Mouse (Mus musculus) intestine, embryonic 14.5 days (tissue): ENCODE data around the gene Ntrk1. TPM values are rescaled to one million over a fixed set of nuclear protein-coding genes. Genes with fewer than 3 reads are reported as not detected.

Experiments
- ATAC-seq: fragments of 200-750 bp; cut with Nextera tagmentation; replicated peaks from 2 replicates; pipeline ENCODE4 v1.8.0; 2017; ENCODE audit warnings: low read depth, moderate number of reproducible peaks, moderate TSS enrichment, moderate library complexity; ENCODE audit not compliant: low FRiP score, low TSS enrichment
- DNase-seq: peaks from one replicate; pipeline ENCODE4 v3.0.0-alpha.2; 2018; ENCODE audit warnings: low spot score
- H3K27ac ChIP-seq: fragments of 300-500 bp; sonication (generic); 2 replicates; pipeline ENCODE4 v1.5.1; 2014; ENCODE audit warnings: low read depth, mild to moderate bottlenecking, control low read depth
- H3K27me3 ChIP-seq: fragments of 300-500 bp; sonication (generic); replicated peaks from 2 replicates; pipeline ENCODE4 v1.6.1; 2014; ENCODE audit warnings: low read length, control low read depth; ENCODE audit not compliant: control insufficient read depth, insufficient read depth
- H3K36me3 ChIP-seq: fragments of 300-500 bp; sonication (generic); 2 replicates; pipeline ENCODE4 v1.6.1; 2014; ENCODE audit warnings: low read length, control low read depth; ENCODE audit not compliant: control insufficient read depth, insufficient read depth
- H3K4me1 ChIP-seq: fragments of 300-500 bp; sonication (generic); replicated peaks from 2 replicates; pipeline ENCODE4 v1.6.1; 2014; ENCODE audit warnings: low read length, control low read depth, mixed read lengths; ENCODE audit not compliant: control insufficient read depth, insufficient read depth
- H3K4me2 ChIP-seq: fragments of 300-500 bp; sonication (generic); 2 replicates; pipeline ENCODE4 v1.6.1; 2014; ENCODE audit warnings: low read length
- H3K4me3 ChIP-seq: fragments of 300-500 bp; sonication (generic); 2 replicates; pipeline ENCODE4 v1.5.1; 2014; ENCODE audit warnings: low read depth, low read length, control low read depth, mixed read lengths
- H3K9ac ChIP-seq: fragments of 300-500 bp; sonication (generic); 2 replicates; pipeline ENCODE4 v1.6.1; 2014; ENCODE audit warnings: mild to moderate bottlenecking, low read length
- H3K9me3 ChIP-seq: fragments of 300-500 bp; sonication (generic); 2 replicates; pipeline ENCODE4 v1.6.1; 2016; ENCODE audit warnings: low read length, control low read depth; ENCODE audit not compliant: control insufficient read depth
- WGBS: fragments of 180-500 bp; shearing (Covaris S2); extraction: QIAGEN DNeasy Blood & Tissue Kit; methylation state at CpG from one replicate; pipeline ENCODE4 v1.1.7; 2014; 5-methylcytosine and 5-hydroxymethylcytosine counted together
- polyA plus RNA-seq: library from polyadenylated mRNA; unstranded; fragments of >200 nt; fragmentation: Nextera tagmentation; extraction: Ambion mirVana; gene quantifications from 2 replicates; pipeline ENCODE4 v1.2.1, GENCODE M21; 2014

Gene Ntrk1
- polyA plus RNA-seq, 1 experiment from 2014 or later: 1.3 TPM

DNA sequence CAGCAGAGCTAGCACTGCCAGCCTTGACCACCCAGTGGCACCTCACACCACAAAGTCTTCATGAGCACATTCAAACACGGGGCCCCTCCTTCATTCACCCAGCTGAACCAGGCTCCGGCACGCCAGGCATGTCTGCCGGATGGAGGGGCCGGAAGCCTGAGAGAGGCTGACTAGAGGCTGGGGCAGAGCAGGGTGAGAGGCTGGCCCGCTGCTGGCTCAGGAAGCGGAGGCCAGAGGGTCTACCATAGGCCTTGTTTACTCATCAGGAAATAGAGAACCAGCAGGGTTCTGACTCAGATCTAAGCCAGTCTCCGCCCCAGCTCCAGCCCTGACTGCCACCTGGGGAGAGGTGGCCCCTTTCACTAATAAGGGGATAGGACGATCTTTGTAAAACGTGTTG, 29.9 kb downstream of the Ntrk1 start:
- Histone ChIP-seq H3K4me1 (peaks cover 50% of the 10 kb centered on the region), H3K4me3 (no peak overlapping the region), H3K36me3 (no peaks in the 10 kb centered on the region), H3K27me3 (no peaks in the 10 kb centered on the region), H3K27ac (peak overlapping the region; percentile 94), H3K9me3 (no peaks in the 10 kb centered on the region), H3K9ac (no peak overlapping the region; the same call in 1 of the 2 replicates), H3K4me2 (peak overlapping the region; percentile 49)
- WGBS: 24% methylated on average over 10 of the region's 10 CpGs
- ATAC-seq (no peak), DNase-seq (no peak)

DNA sequence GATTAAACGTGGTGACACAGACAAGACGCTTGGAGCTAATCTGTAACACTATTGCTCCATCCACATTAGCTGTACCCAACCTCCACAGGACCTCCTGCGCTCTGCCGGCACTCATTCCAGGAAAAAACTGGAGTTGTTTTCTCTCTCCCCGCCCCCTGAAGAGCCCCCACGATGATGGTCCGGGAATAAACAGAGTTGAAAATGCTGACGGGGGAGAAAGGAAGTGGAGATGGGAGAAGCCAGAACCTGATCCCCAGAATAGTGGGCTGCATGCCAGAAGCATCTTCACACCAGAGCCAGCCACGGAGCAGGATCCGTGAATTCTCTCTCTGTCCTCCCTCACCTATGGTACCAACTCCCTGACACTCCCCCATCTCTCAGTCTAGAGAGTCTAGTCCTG, 30.5 kb downstream of the Ntrk1 start:
- 18% methylated on average over 10 of the region's 10 CpGs for WGBS
- DNase-seq (no peak), ATAC-seq (0 out of 2 replicates have a peak, but pooled peaks have one; percentile 1)
- Histone ChIP-seq H3K9ac (0 out of 2 replicates have a peak overlapping the region, but pooled peaks have one; percentile 29), H3K9me3 (no peaks in the 10 kb centered on the region), H3K27ac (peak overlapping the region; percentile 94), H3K4me1 (peaks cover 50% of the 10 kb centered on the region), H3K4me2 (peak overlapping the region; percentile 49), H3K36me3 (no peaks in the 10 kb centered on the region), H3K27me3 (no peaks in the 10 kb centered on the region), H3K4me3 (peak overlapping the region; percentile 15)

DNA sequence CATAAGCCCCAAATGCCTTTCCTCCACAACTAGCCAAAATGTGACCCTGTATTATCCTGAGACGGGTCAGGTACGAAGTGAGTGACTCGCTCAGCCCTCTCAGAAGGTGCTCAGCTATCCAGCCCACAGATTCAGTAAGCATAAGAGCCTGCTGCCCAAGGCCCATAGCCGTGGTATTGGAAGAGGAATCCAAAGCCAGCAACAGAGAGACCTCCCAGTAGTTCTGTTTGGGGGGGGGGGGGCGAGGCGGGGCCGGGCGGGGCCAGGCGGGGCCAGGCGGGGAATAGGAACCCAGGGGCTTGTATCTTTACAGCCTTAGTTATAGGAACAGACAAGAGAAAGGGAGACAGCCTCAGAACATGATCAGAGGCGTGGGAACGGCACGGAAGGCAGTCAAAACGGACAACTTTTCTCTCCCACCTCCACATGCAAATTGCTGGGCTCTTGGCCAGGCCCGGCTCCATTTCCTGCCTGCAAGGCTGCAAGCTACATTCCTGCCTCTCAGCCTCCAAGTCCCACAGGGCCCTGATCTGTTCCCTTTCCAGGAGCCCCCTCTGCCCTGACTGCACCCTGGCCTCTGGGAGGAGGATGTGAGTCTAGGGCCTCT, 31.2 kb downstream of the Ntrk1 start:
- Histone ChIP-seq H3K4me3 (peak overlapping the region; percentile 15), H3K27me3 (no peaks in the 10 kb centered on the region), H3K4me1 (peaks cover 50% of the 10 kb centered on the region), H3K4me2 (peak overlapping the region; percentile 49), H3K27ac (peak overlapping the region; percentile 94), H3K36me3 (0 out of 2 replicates have a peak, but pooled peaks cover 5% of the 10 kb centered on the region), H3K9me3 (no peaks in the 10 kb centered on the region), H3K9ac (peak overlapping the region; percentile 29; the same call in 1 of the 2 replicates)
- ATAC-seq: peak; percentile 49
- 15% methylated on average over 15 of the region's 15 CpGs for WGBS
- DNase-seq: peak; percentile 88

DNA sequence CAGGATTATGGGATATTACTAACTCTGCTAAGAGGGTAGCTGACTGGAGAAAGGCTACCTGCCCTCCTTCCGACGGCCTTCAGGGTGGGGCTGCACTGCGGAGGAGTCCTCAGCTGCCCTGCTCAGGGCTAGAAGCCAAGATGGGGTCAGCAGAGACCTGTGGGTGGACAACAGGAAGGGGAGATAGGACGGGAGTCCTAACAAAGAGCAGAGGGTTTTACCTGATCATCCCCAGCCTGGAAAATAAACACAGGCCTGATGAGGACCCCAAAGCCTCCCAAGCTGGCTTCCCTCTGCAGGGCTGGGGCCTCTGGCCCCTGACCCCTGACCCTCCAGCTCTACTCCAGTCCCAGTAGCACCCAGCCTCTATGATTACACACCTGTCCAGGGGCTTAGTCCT, 31.8 kb downstream of the Ntrk1 start:
- Histone ChIP-seq H3K4me2 (peak overlapping the region; percentile 49), H3K9me3 (no peaks in the 10 kb centered on the region), H3K9ac (0 out of 2 replicates have a peak overlapping the region, but pooled peaks have one; percentile 29), H3K36me3 (0 out of 2 replicates have a peak, but pooled peaks cover 5% of the 10 kb centered on the region), H3K27ac (peak overlapping the region; percentile 94), H3K4me1 (peaks cover 50% of the 10 kb centered on the region), H3K27me3 (no peaks in the 10 kb centered on the region), H3K4me3 (0 out of 2 replicates have a peak overlapping the region, but pooled peaks have one; percentile 15)
- WGBS: 35% methylated on average over 4 of the region's 4 CpGs
- no peak for DNase-seq
- no peak for ATAC-seq

DNA sequence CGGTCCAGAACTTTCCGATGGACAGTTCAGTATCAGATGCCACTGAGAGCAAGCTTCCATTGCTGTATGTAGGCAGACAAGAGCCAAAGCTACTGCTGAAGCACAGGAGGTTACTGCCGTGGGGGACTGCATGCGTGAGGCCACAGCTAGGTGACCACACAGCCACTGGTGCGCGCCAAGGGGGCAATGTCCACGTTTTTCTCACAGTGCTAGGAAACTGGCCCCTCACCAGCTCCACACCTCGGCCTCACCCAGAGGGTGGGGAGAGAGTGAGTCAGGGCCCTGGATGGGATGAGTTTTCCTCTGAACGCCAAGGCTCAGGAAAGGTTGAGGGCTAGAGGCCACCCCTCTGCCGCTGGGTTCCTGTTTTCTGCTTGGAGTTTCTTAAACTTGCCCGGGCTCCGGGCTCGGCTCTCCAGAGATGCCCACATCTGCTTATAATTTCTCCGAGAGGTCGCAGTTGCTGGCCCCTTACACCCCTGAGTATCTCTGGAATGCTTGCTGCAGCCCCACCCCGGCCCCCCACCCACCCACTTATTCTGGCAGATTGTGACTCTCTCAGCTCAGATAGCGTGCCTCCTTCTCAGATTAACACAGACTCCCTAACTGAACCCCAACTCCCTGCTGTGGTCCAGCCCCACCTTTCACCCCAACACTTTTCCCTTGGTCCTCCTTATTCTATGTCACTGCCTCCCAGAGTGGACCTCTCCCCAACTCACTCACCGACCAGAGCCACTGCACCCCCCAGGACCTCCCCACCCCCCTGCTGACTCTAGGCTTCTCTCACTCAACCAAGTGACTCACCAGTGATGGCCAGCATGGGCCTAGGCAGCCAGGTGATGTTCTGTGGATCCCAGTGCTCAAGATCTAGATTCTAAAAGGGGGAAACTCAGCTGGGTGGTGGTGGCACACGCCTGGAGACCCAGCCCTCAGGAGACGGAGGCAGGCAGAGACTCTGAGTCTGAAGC, 33.3 kb downstream of the Ntrk1 start:
- Histone ChIP-seq H3K9me3 (no peaks in the 10 kb centered on the region), H3K4me1 (peaks cover 38% of the 10 kb centered on the region), H3K9ac (no peak overlapping the region), H3K4me3 (no peak overlapping the region), H3K27me3 (no peaks in the 10 kb centered on the region), H3K4me2 (no peak overlapping the region), H3K27ac (no peak overlapping the region), H3K36me3 (0 out of 2 replicates have a peak, but pooled peaks cover 5% of the 10 kb centered on the region)
- WGBS: 60% methylated on average over 20 of the region's 20 CpGs
- ATAC-seq: 0 out of 2 replicates have a peak, but pooled peaks have one; percentile 4
- no peak for DNase-seq

DNA sequence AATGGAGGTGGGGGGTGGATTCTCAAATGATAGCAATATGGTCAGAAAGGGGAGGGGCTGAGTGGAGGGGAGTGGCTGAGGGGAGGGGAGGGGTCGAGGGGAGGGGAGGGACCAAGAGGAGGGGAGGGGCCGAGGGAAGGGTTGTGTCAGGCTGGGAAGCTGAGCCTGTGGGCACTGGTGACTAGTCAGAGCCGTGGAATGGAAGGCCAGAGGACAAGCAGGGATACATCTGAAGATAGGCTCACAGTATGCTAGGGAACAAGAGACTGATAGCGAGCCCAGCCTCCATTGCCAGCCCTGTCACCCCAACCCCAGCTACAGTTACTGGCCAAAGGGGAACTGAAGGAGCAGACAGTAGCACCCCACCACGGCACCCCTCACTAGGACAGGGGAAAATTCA, 36.3 kb downstream of the Ntrk1 start:
- no peak overlapping the region for H3K4me3 ChIP-seq
- H3K4me1 ChIP-seq: peaks cover 17% of the 10 kb centered on the region
- H3K9ac ChIP-seq: no peak overlapping the region
- peaks cover 12% of the 10 kb centered on the region for H3K36me3 ChIP-seq
- H3K27me3 ChIP-seq: no peaks in the 10 kb centered on the region
- WGBS: 38% methylated on average over 5 of the region's 5 CpGs
- H3K9me3 ChIP-seq: no peaks in the 10 kb centered on the region
- no peak overlapping the region for H3K27ac ChIP-seq
- ATAC-seq: no peak
- no peak for DNase-seq
- no peak overlapping the region for H3K4me2 ChIP-seq

DNA sequence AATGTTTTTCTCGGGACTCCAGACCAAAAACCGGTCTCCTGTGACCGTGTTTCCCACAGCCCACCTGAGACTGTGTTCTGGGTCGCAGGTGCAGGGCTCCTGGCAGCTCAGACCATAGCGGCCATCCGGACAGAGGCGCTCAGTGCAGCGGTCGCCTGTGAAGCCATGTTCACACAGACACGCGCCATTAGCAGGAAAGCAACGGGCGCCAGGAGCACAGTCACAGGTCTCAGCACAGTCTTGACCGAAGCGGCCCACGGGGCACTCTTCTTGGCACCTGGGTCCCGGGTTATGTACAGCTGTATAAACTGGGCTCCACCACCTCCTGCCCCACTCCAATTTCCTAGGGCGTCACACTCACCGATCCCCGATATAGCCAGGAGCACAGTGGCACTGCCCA, 38.5 kb downstream of the Ntrk1 start:
- Histone ChIP-seq H3K9me3 (no peaks in the 10 kb centered on the region), H3K4me2 (no peak overlapping the region), H3K27me3 (no peaks in the 10 kb centered on the region), H3K9ac (no peak overlapping the region), H3K4me3 (no peak overlapping the region), H3K36me3 (peaks cover 25% of the 10 kb centered on the region), H3K4me1 (peaks cover 3% of the 10 kb centered on the region; the same call in 1 of the 2 replicates), H3K27ac (no peak overlapping the region)
- DNase-seq (no peak), ATAC-seq (0 out of 2 replicates have a peak, but pooled peaks have one; percentile 11)
- WGBS: 55% methylated on average over 20 of the region's 20 CpGs

DNA sequence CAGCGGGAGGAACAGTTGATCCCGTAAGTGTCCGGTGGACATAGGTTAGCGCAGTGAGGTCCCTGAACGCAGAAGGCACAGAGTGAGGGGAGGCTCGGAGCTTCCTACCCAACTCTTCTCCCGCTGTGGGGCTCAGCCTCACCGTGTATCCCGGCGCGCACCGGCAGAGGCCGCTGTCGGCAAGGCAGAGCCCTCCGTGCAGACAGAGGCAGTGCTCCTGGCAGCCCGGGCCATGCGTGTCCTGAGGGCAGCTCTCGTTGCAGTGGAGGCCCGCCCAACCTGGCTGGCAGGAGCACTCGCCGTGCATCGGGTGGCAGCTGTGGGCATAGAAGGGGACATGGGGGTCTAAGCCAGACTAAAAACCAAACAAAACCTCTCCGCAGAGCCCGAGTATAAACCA, 39.0 kb downstream of the Ntrk1 start:
- WGBS: 6% methylated on average over 24 of the region's 24 CpGs
- no peaks in the 10 kb centered on the region for H3K27me3 ChIP-seq
- no peaks in the 10 kb centered on the region for H3K9me3 ChIP-seq
- peak; percentile 80 for ATAC-seq
- no peak overlapping the region for H3K27ac ChIP-seq
- peak overlapping the region; percentile 24 for H3K4me2 ChIP-seq
- 0 out of 2 replicates have a peak overlapping the region, but pooled peaks have one; percentile 20 for H3K9ac ChIP-seq
- H3K4me1 ChIP-seq: peaks cover 3% of the 10 kb centered on the region; the same call in 1 of the 2 replicates
- H3K4me3 ChIP-seq: no peak overlapping the region
- H3K36me3 ChIP-seq: peaks cover 31% of the 10 kb centered on the region
- peak; percentile 96 for DNase-seq
